Mouse (Mus musculus) stomach, embryonic 16.5 days (tissue): Measurements from ENCODE around the gene Cyb5r1. TPM values are rescaled to one million over a fixed set of nuclear protein-coding genes. Genes with fewer than 3 reads are reported as not detected.
A peak's percentile ranks its signal among the peaks of the same experiment; 100 is the strongest.

Experiments used
- ATAC-seq: fragments of 200-750 bp; cut with Nextera tagmentation; 2 replicates; pipeline ENCODE4 v1.8.0; 2017; ENCODE audit warnings: moderate number of reproducible peaks, moderate TSS enrichment; ENCODE audit not compliant: insufficient read depth, low FRiP score
- H3K27ac ChIP-seq: fragments of 300-500 bp; sonication (generic); 2 replicates; pipeline ENCODE4 v1.5.1; 2014; ENCODE audit warnings: low read length
- H3K27me3 ChIP-seq: fragments of 300-500 bp; sonication (generic); 2 replicates; pipeline ENCODE4 v1.6.1; 2014; ENCODE audit warnings: low read length, control low read depth, mixed read lengths; ENCODE audit not compliant: control insufficient read depth, insufficient read depth
- H3K36me3 ChIP-seq: fragments of 300-500 bp; sonication (generic); 2 replicates; pipeline ENCODE4 v1.6.1; 2014; ENCODE audit warnings: low read length; ENCODE audit not compliant: control insufficient read depth, insufficient read depth
- H3K4me1 ChIP-seq: fragments of 300-500 bp; sonication (generic); 2 replicates; pipeline ENCODE4 v1.6.1; 2014; ENCODE audit warnings: low read length, control low read depth, mixed read lengths; ENCODE audit not compliant: control insufficient read depth, insufficient read depth
- H3K4me2 ChIP-seq: fragments of 300-500 bp; sonication (generic); 2 replicates; pipeline ENCODE4 v1.6.1; 2014; ENCODE audit warnings: low read depth, low read length, mixed read lengths
- H3K4me3 ChIP-seq: fragments of 300-500 bp; sonication (generic); replicated peaks from 2 replicates; pipeline ENCODE4 v1.5.1; 2014; ENCODE audit warnings: mild to moderate bottlenecking, low read length
- H3K9ac ChIP-seq: fragments of 300-500 bp; sonication (generic); 2 replicates; pipeline ENCODE4 v1.6.1; 2014; ENCODE audit warnings: low read length
- H3K9me3 ChIP-seq: fragments of 300-500 bp; sonication (generic); replicated peaks from 2 replicates; pipeline ENCODE4 v1.6.1; 2016; ENCODE audit warnings: low read length, control low read depth; ENCODE audit not compliant: control insufficient read depth
- WGBS: fragments of 180-500 bp; shearing (Covaris S2); extraction: QIAGEN DNeasy Blood & Tissue Kit; methylation state at CpG from one replicate; pipeline ENCODE4 v1.1.7; 2014; 5-methylcytosine and 5-hydroxymethylcytosine counted together
- polyA plus RNA-seq: library from polyadenylated mRNA; unstranded; fragments of >200 nt; fragmentation: Nextera tagmentation; extraction: Ambion mirVana; gene quantifications from 2 replicates; pipeline ENCODE4 v1.2.1, GENCODE M21; 2015

Cyb5r1 gene
- polyA plus RNA-seq, 1 experiment from 2014 or later: 41.5 TPM

GRCm38 (mm10) chr1:134408080-134408479 lies 2.7 kb downstream of the Cyb5r1 start:
- peaks cover 17% of the 10 kb centered on the region; the same call in 1 of the 2 replicates for H3K36me3 ChIP-seq
- no peak overlapping the region for H3K4me2 ChIP-seq
- ATAC-seq: no peak
- no peak overlapping the region for H3K27ac ChIP-seq
- H3K4me1 ChIP-seq: peaks cover 10% of the 10 kb centered on the region
- no peak overlapping the region for H3K9ac ChIP-seq
- H3K9me3 ChIP-seq: no peaks in the 10 kb centered on the region
- no peak overlapping the region for H3K4me3 ChIP-seq
- WGBS: 68% methylated on average over 8 of the region's 8 CpGs
- no peaks in the 10 kb centered on the region for H3K27me3 ChIP-seq

GRCm38 (mm10) chr1:134411706-134412629 lies 6.6 kb downstream of the Cyb5r1 start:
- WGBS: 89% methylated on average over 9 of the region's 9 CpGs

GRCm38 (mm10) chr1:134414038-134414437 lies 8.7 kb downstream of the Cyb5r1 start:
- WGBS: 43% methylated on average over 2 of the region's 2 CpGs

More at GRCm38 (mm10) chr1:134411706-134412629, 6.6 kb downstream of the Cyb5r1 start:
- Histone ChIP-seq H3K27ac (no peak overlapping the region), H3K9ac (no peak overlapping the region), H3K9me3 (no peaks in the 10 kb centered on the region), H3K4me3 (no peak overlapping the region), H3K4me2 (no peak overlapping the region), H3K36me3 (peaks cover 17% of the 10 kb centered on the region; the same call in 1 of the 2 replicates), H3K4me1 (peaks cover 19% of the 10 kb centered on the region), H3K27me3 (no peaks in the 10 kb centered on the region)
- no peak for ATAC-seq

GRCm38 (mm10) chr1:134414501-134415167 lies 9.3 kb downstream of the Cyb5r1 start:
- H3K36me3 ChIP-seq: peaks cover 6% of the 10 kb centered on the region; the same call in 1 of the 2 replicates
- H3K4me3 ChIP-seq: peak overlapping the region; percentile 82
- no peaks in the 10 kb centered on the region for H3K9me3 ChIP-seq
- H3K27me3 ChIP-seq: no peaks in the 10 kb centered on the region
- WGBS: 12% methylated on average over 11 of the region's 11 CpGs
- peak overlapping the region; percentile 67; the same call in 1 of the 2 replicates for H3K9ac ChIP-seq
- peak; percentile 28 for ATAC-seq
- peak overlapping the region; percentile 81 for H3K4me2 ChIP-seq
- H3K27ac ChIP-seq: peak overlapping the region; percentile 95
- H3K4me1 ChIP-seq: peaks cover 43% of the 10 kb centered on the region

More at GRCm38 (mm10) chr1:134414038-134414437, 8.7 kb downstream of the Cyb5r1 start:
- no peak overlapping the region for H3K9ac ChIP-seq
- H3K4me2 ChIP-seq: no peak overlapping the region
- peaks cover 37% of the 10 kb centered on the region for H3K4me1 ChIP-seq
- ATAC-seq: no peak
- no peak overlapping the region for H3K4me3 ChIP-seq
- no peaks in the 10 kb centered on the region for H3K27me3 ChIP-seq
- H3K27ac ChIP-seq: peak overlapping the region; percentile 95; the same call in 1 of the 2 replicates
- H3K9me3 ChIP-seq: no peaks in the 10 kb centered on the region
- H3K36me3 ChIP-seq: peaks cover 11% of the 10 kb centered on the region; the same call in 1 of the 2 replicates

GRCm38 (mm10) chr1:134415168-134415831 lies 9.9 kb downstream of the Cyb5r1 start, which contains the start of gene Adipor1:
Gene Adipor1 (plus strand): TSS chr1:134415378.
- H3K4me1 ChIP-seq: peaks cover 46% of the 10 kb centered on the region
- ATAC-seq: peak; percentile 100
- H3K9me3 ChIP-seq: no peaks in the 10 kb centered on the region
- H3K4me2 ChIP-seq: peak within 1 kb of the TSS; percentile 81
- H3K9ac ChIP-seq: peak within 1 kb of the TSS; percentile 95
- under 1% methylated on average over 56 of the region's 77 CpGs for WGBS
- H3K36me3 ChIP-seq: no peaks in the 10 kb centered on the region
- H3K27me3 ChIP-seq: no peaks in the 10 kb centered on the region
- H3K4me3 ChIP-seq: peak within 1 kb of the TSS; percentile 82
- peak within 1 kb of the TSS; percentile 95 for H3K27ac ChIP-seq

GRCm38 (mm10) chr1:134418414-134418975 lies 13.1 kb downstream of the Cyb5r1 start:
- Histone ChIP-seq H3K27ac (peak overlapping the region; percentile 5), H3K4me1 (peaks cover 60% of the 10 kb centered on the region), H3K9me3 (no peaks in the 10 kb centered on the region), H3K36me3 (no peaks in the 10 kb centered on the region), H3K4me2 (0 out of 2 replicates have a peak overlapping the region, but pooled peaks have one; percentile 1), H3K9ac (no peak overlapping the region), H3K4me3 (no peak overlapping the region), H3K27me3 (no peaks in the 10 kb centered on the region)
- 72% methylated on average over 2 of the region's 2 CpGs for WGBS
- ATAC-seq: no peak

- Histone ChIP-seq H3K27me3 (no peaks in the 10 kb centered on the region), H3K4me1 (peaks cover 59% of the 10 kb centered on the region), H3K9ac (no peak overlapping the region), H3K36me3 (no peaks in the 10 kb centered on the region), H3K27ac (peak overlapping the region; percentile 5), H3K4me2 (peak overlapping the region; percentile 8; the same call in 1 of the 2 replicates), H3K9me3 (no peaks in the 10 kb centered on the region), H3K4me3 (no peak overlapping the region)
- WGBS: 38% methylated on average over 1 of the region's 1 CpGs
- no peak for ATAC-seq
These were observed 13.8 kb downstream of the Cyb5r1 start for GRCm38 (mm10) chr1:134419176-134419575.

GRCm38 (mm10) chr1:134419751-134420458 lies 14.5 kb downstream of the Cyb5r1 start:
- 47% methylated on average over 5 of the region's 5 CpGs for WGBS
- no peaks in the 10 kb centered on the region for H3K9me3 ChIP-seq
- 0 out of 2 replicates have a peak, but pooled peaks cover 5% of the 10 kb centered on the region for H3K36me3 ChIP-seq
- H3K4me2 ChIP-seq: peak overlapping the region; percentile 8; the same call in 1 of the 2 replicates
- H3K4me1 ChIP-seq: peaks cover 53% of the 10 kb centered on the region
- no peak overlapping the region for H3K9ac ChIP-seq
- H3K4me3 ChIP-seq: no peak overlapping the region
- no peaks in the 10 kb centered on the region for H3K27me3 ChIP-seq
- no peak for ATAC-seq
- peak overlapping the region; percentile 5 for H3K27ac ChIP-seq
